Mouse (Mus musculus): ENCODE measurements around the gene Klk12.

Gene Klk12

GRCm38 (mm10) chr7:43768597-43768996 is at the start of gene Klk12:
TSS of gene Klk12 (plus strand) at chr7:43768897.
- no peak for DNase-seq (ENCODE audit: low spot score)

GRCm38 (mm10) chr7:43747788-43748187 is 20.9 kb upstream of the Klk12 start:
- no peak for DNase-seq (ENCODE audit: low spot score)

DNA sequence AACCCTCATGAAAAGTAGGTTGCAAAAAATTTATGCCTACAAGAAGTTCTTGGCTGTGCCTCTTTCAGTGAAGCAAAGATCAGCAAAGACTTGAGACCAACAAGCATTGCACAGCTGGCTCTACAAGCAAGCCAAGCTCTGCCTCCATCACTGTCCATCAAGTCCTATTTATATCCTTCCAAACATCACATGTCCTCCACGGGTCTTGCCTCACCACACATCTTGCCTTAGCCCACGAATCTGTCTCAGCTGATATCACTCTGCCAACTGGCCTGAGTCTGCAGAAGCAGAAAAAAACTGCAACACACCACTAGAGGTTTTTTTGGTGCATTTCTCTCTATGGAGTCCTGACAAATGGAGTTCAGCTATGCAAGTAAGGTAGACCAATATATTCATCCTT is 15.9 kb upstream of the Klk12 start:
- no peak for DNase-seq (ENCODE audit: low spot score)

GRCm38 (mm10) chr7:43766484-43766883 is 2.2 kb upstream of the Klk12 start:
- DNase-seq (ENCODE audit: low spot score) = no peak

GRCm38 (mm10) chr7:43769636-43770035 is 939 bp downstream of the Klk12 start:
- DNase-seq (ENCODE audit: low spot score) = no peak

GRCm38 (mm10) chr7:43770701-43771100 is 2.0 kb downstream of the Klk12 start:
- no peak for DNase-seq (ENCODE audit: low spot score)

DNA sequence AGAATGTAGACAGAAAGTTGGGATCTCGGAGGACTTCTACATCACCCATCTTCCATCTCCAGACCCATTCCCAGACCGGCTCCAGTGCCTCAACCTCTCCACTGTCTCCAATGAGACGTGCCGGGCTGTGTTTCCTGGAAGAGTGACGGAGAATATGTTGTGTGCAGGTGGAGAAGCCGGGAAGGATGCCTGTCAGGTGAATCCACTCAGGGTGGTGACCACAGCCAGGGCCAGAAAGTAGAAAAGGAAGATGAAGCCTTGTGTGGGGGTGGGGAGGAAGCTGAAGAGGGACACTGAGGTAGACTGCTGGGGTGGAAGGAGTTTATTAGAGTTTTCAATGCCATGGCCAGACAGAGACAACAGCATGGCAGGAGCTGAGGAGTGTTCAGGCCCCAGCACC is 3.2 kb downstream of the Klk12 start:
- no peak for DNase-seq (ENCODE audit: low spot score)

DNA sequence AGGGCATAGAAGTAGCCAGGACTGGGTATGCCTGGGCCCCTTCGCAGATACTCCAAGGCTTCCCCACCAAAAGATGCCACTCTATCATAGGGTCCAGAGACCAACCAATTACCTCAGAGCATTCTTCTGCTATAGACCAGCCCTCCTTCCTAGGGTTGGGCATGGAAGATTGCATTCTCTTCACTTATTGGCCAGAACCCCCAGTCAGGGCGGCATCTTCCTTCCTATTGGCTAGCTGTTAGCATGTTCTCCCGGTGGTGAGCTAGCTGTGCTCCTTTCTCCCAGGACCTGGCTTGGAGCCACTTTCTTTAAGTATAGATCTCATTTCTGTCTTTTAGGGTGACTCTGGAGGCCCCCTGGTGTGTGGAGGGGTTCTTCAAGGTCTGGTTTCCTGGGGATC is 4.2 kb downstream of the Klk12 start:
- DNase-seq (ENCODE audit: low spot score) = no peak

- DNase-seq (ENCODE audit: low spot score) = no peak
Observed at GRCm38 (mm10) chr7:43774364-43774763, 5.7 kb downstream of the Klk12 start, which contains the start of gene Klk11. TSS of gene Klk11 (plus strand) at chr7:43774604.

- no peak for DNase-seq (ENCODE audit: low spot score)
Observed at GRCm38 (mm10) chr7:43774802-43775201, 6.1 kb downstream of the Klk12 start.

GRCm38 (mm10) chr7:43775311-43776057 is 6.8 kb downstream of the Klk12 start:
- no peak for DNase-seq (ENCODE audit: low spot score)

GRCm38 (mm10) chr7:43776506-43776905 is 7.8 kb downstream of the Klk12 start:
- DNase-seq (ENCODE audit: low spot score) = no peak

DNA sequence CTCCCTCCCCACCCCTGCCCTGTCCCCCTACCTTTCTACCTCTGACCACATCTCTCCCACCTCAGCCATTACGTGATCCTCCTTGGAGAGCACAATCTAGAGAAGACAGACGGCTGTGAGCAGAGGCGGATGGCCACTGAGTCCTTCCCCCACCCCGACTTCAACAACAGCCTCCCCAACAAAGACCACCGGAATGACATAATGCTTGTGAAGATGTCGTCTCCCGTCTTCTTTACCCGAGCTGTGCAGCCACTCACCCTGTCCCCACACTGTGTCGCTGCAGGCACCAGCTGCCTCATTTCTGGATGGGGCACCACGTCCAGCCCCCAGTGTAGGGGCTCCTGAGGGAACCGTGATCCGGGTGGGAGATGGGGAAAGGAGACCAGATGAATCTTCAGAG is 8.7 kb downstream of the Klk12 start:
- DNase-seq (ENCODE audit: low spot score) = no peak

GRCm38 (mm10) chr7:43778176-43778970 is 9.7 kb downstream of the Klk12 start:
- DNase-seq (ENCODE audit: low spot score) = no peak

- DNase-seq (ENCODE audit: low spot score) = no peak
Observed at GRCm38 (mm10) chr7:43780241-43780640, 11.5 kb downstream of the Klk12 start.

DNA sequence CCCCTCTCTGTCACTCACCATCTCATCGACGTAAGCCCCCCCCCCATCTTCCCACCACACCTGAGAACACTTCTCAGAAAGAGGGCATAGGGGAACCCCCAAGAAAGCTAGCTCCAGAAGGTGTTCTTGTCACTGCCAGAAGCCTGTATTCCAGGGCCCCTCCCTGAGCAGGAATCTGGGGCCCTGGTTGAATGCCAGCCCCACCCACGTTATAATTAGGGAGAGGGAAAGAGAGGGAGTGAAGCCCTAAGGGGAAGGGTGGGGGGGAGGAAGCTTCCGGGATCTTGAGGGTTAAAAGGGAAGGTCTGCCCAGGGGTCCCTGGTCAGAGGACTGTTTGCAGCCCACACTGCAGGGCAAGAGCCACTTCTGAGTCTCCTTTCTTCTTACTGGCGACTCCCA is 12.0 kb downstream of the Klk12 start, which contains the start of gene Klk10:
Klk10 (plus strand) TSS at position 290 of the 400 bp plus-strand sequence.
- no peak for DNase-seq (ENCODE audit: low spot score)

DNA sequence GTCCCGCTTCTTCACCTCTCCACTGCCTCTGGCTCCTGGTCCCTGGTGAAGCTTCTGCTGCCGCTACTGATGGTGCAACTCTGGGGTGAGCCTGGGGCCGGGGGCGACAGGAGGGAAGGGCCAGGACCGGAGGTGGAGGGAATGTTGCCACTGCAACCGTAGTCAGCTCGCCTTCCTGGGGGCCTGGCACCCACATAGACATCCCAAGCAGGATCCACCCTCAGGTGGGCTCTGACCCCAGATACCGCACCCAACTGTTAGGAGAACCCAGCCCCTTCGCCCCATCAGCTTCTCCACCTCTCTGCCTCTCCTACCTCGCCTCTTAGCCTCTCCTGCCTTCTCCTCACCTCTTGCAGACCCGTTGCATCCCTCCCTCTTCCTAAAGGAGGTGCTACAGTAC is 12.8 kb downstream of the Klk12 start:
- DNase-seq (ENCODE audit: low spot score) = no peak

DNA sequence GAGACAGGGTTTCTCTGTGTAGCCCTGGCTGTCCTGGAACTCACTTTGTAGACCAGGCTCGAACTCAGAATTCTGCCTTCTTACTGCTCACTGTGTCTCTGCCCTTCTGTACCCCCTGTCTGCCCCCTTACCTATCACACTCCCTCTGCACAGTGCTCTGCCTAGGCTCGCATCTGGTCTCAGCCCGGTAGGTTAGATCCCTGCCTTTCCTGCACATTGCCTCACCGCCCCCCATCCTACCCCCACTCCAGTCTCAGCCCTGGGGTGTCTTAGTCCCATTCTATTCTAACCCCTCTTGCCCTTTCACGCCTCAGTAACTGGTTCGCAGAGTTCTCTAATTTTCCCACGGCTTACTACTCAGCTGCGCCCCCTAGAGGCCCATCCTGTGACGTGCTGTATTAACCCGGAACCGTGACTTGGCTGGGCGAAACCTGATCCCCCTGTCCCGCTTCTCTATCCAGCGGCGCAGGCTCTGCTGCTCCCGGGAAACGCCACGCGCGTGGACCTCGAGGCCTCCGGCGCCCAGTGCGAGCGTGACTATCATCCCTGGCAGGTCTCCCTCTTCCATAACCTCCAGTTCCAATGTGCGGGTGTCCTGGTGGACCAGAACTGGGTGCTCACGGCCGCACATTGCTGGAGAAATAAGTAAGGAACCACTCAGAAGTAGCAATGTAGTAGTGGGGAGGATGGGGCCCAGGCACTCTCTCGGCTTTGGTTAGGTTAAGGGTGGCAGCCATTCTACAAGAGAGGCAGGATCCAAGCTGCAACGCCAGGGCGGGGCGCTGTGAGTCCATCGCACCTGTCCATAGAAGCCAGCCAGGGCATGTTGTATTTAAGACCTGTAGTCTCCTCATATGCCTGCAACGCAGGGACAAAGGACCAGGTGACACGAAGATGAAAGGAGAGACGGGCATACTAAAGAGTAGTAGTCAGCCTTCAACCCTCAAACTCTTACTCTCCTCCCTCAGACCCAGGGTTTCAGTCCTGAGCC is 13.9 kb downstream of the Klk12 start:
- peak; percentile 85 for DNase-seq (ENCODE audit: low spot score)

- no peak for DNase-seq (ENCODE audit: low spot score)
Observed at GRCm38 (mm10) chr7:43785286-43785685, 16.6 kb downstream of the Klk12 start.

- no peak for DNase-seq (ENCODE audit: low spot score)
Observed at GRCm38 (mm10) chr7:43788096-43788495, 19.4 kb downstream of the Klk12 start.

DNA sequence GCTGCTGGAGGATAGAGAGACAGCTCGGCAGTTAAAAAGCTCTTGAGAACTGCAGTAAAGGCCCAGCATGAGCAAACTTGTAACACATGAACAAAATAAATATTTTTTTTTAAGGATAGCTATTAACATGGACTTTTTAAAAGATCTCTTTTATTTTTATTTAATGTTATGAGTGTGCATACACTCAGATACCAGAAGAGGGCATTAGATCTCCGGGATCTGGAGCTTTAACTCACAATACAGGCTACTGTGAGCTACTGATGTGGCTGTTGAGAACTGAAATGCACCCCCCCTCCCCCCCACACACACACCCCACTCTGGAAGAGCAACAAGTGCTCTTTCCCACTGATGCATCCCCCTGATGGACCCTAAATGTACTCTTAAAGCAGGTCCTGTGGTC is 20.6 kb downstream of the Klk12 start:
- no peak for DNase-seq (ENCODE audit: low spot score)

DNA sequence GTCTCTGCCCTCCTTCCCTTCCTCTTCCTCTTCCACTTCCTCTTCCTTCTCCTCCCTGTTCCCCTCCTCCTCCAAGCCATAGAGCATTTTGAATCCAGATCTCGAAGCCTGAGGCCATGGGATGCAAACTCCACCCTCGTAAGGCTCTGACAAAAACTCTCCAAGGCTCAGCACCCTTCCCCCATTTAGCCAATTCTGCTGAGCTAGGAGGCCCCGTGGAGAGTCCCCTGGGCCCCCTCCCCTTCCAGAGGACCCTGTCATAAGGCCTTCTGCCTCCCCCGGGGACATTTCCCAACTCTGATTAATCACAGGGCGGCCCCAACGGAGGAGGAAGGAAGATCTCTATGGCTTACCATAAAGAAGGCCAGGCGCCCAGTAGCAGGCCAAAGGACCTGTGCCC is 22.9 kb downstream of the Klk12 start, which contains the start of gene Klk9:
Klk9 (plus strand) TSS at position 301 of the 400 bp plus-strand sequence.
- DNase-seq (ENCODE audit: low spot score) = no peak
